Mouse (Mus musculus): Measurements from ENCODE around the gene Tmem119. TPM values are rescaled to one million over a fixed set of nuclear protein-coding genes. Genes with fewer than 3 reads are reported as not detected.

The Tmem119 gene
- polyA plus RNA-seq, 1 experiment from 2014 or later: 28.8 TPM

DNA sequence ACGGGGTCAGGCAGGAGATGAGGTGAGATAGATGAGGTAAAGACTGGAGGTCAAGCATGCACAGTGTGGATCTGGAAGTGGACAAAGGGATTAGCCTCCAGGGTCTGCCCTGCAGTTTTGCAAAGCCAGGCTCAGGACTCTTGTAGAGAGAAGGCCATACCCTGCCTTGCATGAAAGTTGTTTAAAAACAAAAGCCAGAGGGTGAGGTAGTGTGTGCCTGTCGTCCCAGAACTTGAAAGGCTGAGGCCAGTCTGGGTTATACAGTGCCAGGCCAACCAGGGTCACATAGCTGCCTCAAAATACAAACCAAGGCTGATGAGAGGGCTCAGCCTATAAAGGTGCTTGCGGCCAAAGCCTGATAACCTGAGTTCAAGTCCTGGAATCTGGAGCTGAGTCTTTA is 31.4 kb upstream of the Tmem119 start:
- Histone ChIP-seq H3K4me1 (peaks cover 20% of the 10 kb centered on the region), H3K9me3 (no peaks in the 10 kb centered on the region), H3K36me3 (replicated peaks) (no peaks in the 10 kb centered on the region), H3K4me3 (no peak overlapping the region), H3K27ac (no peak overlapping the region), H3K27me3 (ENCODE audit: poor library complexity, severe bottlenecking) (no peaks in the 10 kb centered on the region)
- no peak for DNase-seq (ENCODE audit: extremely low spot score, low spot score)
- WGBS: 71% methylated on average over 3 of the region's 3 CpGs

DNA sequence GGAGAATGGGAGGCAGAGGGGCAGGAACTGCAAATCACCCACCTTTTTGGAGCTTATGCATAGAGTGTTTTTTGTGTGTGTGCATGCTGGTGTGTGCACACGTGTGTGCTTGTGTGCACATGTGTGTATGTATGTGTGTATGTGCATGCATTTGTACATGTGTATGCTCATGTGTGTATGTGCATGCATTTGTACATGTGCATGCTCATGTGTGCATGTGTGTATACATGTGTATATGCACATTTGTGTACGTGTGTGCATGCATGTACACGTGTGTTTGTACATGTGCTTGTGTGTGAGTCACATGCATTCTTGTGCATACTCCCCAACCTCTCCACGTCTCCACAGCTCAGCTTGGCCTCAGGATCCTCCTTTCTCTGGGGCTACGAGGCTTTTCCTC is 30.5 kb upstream of the Tmem119 start:
- H3K27ac ChIP-seq: no peak overlapping the region
- H3K4me1 ChIP-seq: peaks cover 20% of the 10 kb centered on the region
- no peaks in the 10 kb centered on the region for H3K36me3 ChIP-seq (replicated peaks)
- no peak for DNase-seq (ENCODE audit: extremely low spot score, low spot score)
- H3K27me3 ChIP-seq (ENCODE audit: poor library complexity, severe bottlenecking): no peaks in the 10 kb centered on the region
- 94% methylated on average over 5 of the region's 5 CpGs for WGBS
- H3K9me3 ChIP-seq: no peaks in the 10 kb centered on the region
- no peak overlapping the region for H3K4me3 ChIP-seq

GRCm38 (mm10) chr5:113830292-113830643 is 30.0 kb upstream of the Tmem119 start:
- 76% methylated on average over 10 of the region's 10 CpGs for WGBS
- Histone ChIP-seq H3K9me3 (no peaks in the 10 kb centered on the region), H3K4me1 (peaks cover 20% of the 10 kb centered on the region), H3K36me3 (replicated peaks) (no peaks in the 10 kb centered on the region), H3K4me3 (no peak overlapping the region), H3K27ac (no peak overlapping the region), H3K27me3 (ENCODE audit: poor library complexity, severe bottlenecking) (no peaks in the 10 kb centered on the region)
- DNase-seq (ENCODE audit: extremely low spot score, low spot score): no peak

- WGBS: 84% methylated on average over 7 of the region's 7 CpGs
These were observed 29.4 kb upstream of the Tmem119 start for GRCm38 (mm10) chr5:113829566-113830291.

GRCm38 (mm10) chr5:113828481-113828880 is 28.2 kb upstream of the Tmem119 start:
- Histone ChIP-seq H3K27me3 (ENCODE audit: poor library complexity, severe bottlenecking) (no peaks in the 10 kb centered on the region), H3K36me3 (replicated peaks) (no peaks in the 10 kb centered on the region), H3K4me1 (peaks cover 20% of the 10 kb centered on the region), H3K9me3 (no peaks in the 10 kb centered on the region), H3K27ac (no peak overlapping the region), H3K4me3 (no peak overlapping the region)
- DNase-seq (ENCODE audit: extremely low spot score, low spot score): no peak
- 66% methylated on average over 7 of the region's 7 CpGs for WGBS

More at GRCm38 (mm10) chr5:113829566-113830291, 29.4 kb upstream of the Tmem119 start:
- H3K27me3 ChIP-seq (ENCODE audit: poor library complexity, severe bottlenecking): no peaks in the 10 kb centered on the region
- H3K36me3 ChIP-seq (replicated peaks): no peaks in the 10 kb centered on the region
- H3K9me3 ChIP-seq: no peaks in the 10 kb centered on the region
- peaks cover 20% of the 10 kb centered on the region for H3K4me1 ChIP-seq
- no peak overlapping the region for H3K27ac ChIP-seq
- no peak overlapping the region for H3K4me3 ChIP-seq
- no peak for DNase-seq (ENCODE audit: extremely low spot score, low spot score)

GRCm38 (mm10) chr5:113827991-113828411 is 27.7 kb upstream of the Tmem119 start:
- Histone ChIP-seq H3K4me3 (no peak overlapping the region), H3K27ac (no peak overlapping the region), H3K4me1 (peaks cover 20% of the 10 kb centered on the region), H3K27me3 (ENCODE audit: poor library complexity, severe bottlenecking) (no peaks in the 10 kb centered on the region), H3K9me3 (no peaks in the 10 kb centered on the region), H3K36me3 (replicated peaks) (no peaks in the 10 kb centered on the region)
- no peak for DNase-seq (ENCODE audit: extremely low spot score, low spot score)
- WGBS: 53% methylated on average over 4 of the region's 4 CpGs

DNA sequence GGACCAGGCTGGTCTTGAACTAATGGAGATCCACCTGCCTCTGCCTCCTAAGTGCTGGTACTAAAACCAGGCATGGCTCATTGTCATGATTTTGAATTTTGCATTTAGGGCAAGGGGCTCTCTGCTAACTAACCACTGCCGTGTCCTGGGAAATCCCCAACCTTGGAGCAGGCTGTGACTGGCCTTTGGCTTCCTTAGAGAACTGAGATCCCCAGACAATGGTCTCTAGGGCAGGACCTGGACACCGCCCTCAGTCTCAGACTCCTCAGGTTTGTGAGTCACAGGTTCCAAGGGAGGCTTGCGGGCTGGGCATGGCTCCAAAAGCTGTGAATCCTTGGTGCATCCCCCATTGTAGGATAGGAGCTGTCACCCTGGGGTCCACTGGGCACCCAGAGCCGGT is 26.3 kb upstream of the Tmem119 start:
- Histone ChIP-seq H3K27me3 (ENCODE audit: poor library complexity, severe bottlenecking) (no peaks in the 10 kb centered on the region), H3K36me3 (replicated peaks) (no peaks in the 10 kb centered on the region), H3K4me3 (no peak overlapping the region), H3K27ac (no peak overlapping the region), H3K9me3 (no peaks in the 10 kb centered on the region), H3K4me1 (peaks cover 8% of the 10 kb centered on the region)
- DNase-seq (ENCODE audit: extremely low spot score, low spot score): no peak
- WGBS: 93% methylated on average over 4 of the region's 4 CpGs

DNA sequence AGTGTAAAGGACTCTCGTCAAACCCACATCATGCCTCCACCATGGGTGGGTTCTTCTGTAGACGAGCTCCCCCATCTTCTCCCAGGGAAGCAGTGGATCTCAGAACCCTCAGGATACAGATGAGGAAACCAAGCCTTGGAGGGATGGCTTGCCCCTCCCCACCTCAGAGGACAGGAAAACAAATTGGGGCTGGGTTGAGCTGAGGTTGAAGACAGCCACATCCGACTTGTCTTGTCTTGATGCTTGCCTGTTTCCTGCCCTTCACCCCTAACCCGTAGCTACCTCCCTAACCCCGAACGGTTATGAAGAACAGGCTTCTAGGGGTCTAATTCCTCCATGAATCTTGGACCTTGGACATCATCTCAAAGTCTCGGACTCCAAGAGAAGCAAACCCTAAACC is 25.2 kb upstream of the Tmem119 start:
- Histone ChIP-seq H3K27ac (no peak overlapping the region), H3K4me3 (no peak overlapping the region), H3K27me3 (ENCODE audit: poor library complexity, severe bottlenecking) (no peaks in the 10 kb centered on the region), H3K9me3 (no peaks in the 10 kb centered on the region), H3K36me3 (replicated peaks) (no peaks in the 10 kb centered on the region), H3K4me1 (peaks cover 6% of the 10 kb centered on the region)
- WGBS: 86% methylated on average over 7 of the region's 7 CpGs
- no peak for DNase-seq (ENCODE audit: extremely low spot score, low spot score)

DNA sequence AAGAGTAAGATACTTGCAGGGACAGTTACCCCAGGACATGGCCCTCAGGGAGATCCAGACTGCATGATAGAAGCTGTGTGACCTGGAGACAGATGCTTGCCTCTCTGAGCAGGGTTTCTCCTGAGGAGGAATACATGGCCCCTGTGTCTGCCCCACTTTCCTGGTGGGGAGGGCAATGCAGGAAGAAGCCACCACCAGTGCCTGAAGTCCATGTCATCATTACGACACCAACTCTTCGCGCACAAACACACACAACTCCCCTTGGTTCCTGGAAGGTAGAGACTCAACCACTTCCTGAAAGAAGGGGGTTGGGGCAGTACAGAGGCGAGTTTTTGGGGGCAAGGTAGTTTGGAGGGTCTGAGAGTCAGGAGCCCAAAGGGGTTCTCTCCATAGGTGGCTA is 23.9 kb upstream of the Tmem119 start:
- no peak overlapping the region for H3K4me3 ChIP-seq
- no peaks in the 10 kb centered on the region for H3K9me3 ChIP-seq
- H3K27me3 ChIP-seq (ENCODE audit: poor library complexity, severe bottlenecking): no peaks in the 10 kb centered on the region
- H3K4me1 ChIP-seq: peaks cover 6% of the 10 kb centered on the region
- no peaks in the 10 kb centered on the region for H3K36me3 ChIP-seq (replicated peaks)
- DNase-seq (ENCODE audit: extremely low spot score, low spot score): no peak
- WGBS: 86% methylated on average over 4 of the region's 4 CpGs
- no peak overlapping the region for H3K27ac ChIP-seq

DNA sequence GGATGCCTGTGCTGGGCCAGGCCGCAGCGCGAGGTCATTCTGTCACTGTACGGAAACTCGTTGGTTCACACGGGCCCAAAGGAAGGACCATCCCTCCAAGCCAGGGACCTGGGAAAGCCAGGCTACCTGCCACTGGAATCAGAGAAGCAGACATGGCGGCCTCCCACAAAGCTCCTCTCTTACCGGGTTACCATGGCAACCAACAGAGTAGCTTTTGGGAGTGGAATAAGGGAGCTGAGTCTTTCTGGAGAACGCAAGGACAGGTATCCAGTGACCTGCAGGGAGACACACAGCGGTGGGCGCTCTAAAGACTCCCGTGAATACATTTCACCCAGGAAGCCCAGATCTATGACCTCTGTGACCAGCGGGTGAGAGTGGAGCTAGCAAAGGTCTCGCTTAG is 18.3 kb upstream of the Tmem119 start:
- H3K4me3 ChIP-seq: no peak overlapping the region
- DNase-seq (ENCODE audit: extremely low spot score, low spot score): no peak
- no peaks in the 10 kb centered on the region for H3K36me3 ChIP-seq (replicated peaks)
- no peaks in the 10 kb centered on the region for H3K9me3 ChIP-seq
- WGBS: 71% methylated on average over 14 of the region's 14 CpGs
- H3K4me1 ChIP-seq: peaks cover 31% of the 10 kb centered on the region
- H3K27ac ChIP-seq: no peak overlapping the region
- H3K27me3 ChIP-seq (ENCODE audit: poor library complexity, severe bottlenecking): peaks cover 13% of the 10 kb centered on the region

- H3K36me3 ChIP-seq (replicated peaks): no peaks in the 10 kb centered on the region
- peak overlapping the region; percentile 16 for H3K4me3 ChIP-seq
- peak; percentile 88 for DNase-seq (ENCODE audit: extremely low spot score, low spot score)
- H3K27ac ChIP-seq: 0 out of 2 replicates have a peak overlapping the region, but pooled peaks have one; percentile 13
- 15% methylated on average over 15 of the region's 15 CpGs for WGBS
- peaks cover 8% of the 10 kb centered on the region; the same call in 1 of the 2 replicates for H3K9me3 ChIP-seq
- H3K27me3 ChIP-seq (ENCODE audit: poor library complexity, severe bottlenecking): peaks cover 13% of the 10 kb centered on the region
- peaks cover 31% of the 10 kb centered on the region for H3K4me1 ChIP-seq
These were observed 15.4 kb upstream of the Tmem119 start for GRCm38 (mm10) chr5:113815638-113816152.

DNA sequence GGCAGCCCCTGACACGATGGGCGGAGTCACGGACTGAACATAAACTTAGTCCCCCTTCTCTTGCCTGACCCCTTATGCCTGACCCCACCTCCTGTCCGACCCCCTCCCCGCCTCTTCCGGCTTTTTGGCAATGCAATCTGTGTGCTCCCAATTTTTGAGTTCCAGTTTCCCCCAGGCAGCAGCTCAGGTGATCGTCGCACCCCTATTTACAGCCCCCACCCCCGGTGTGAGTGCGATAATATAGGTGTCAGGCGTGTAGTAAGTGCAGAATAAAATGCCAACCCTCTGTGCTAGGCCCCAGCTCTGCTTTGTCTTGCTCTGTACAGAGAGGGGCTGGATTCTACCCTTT is 14.7 kb upstream of the Tmem119 start:
- Histone ChIP-seq H3K27me3 (ENCODE audit: poor library complexity, severe bottlenecking) (peaks cover 13% of the 10 kb centered on the region), H3K36me3 (replicated peaks) (no peaks in the 10 kb centered on the region), H3K4me1 (peaks cover 31% of the 10 kb centered on the region), H3K27ac (no peak overlapping the region), H3K9me3 (peaks cover 13% of the 10 kb centered on the region; the same call in 1 of the 2 replicates), H3K4me3 (no peak overlapping the region)
- 53% methylated on average over 11 of the region's 11 CpGs for WGBS
- DNase-seq (ENCODE audit: extremely low spot score, low spot score): no peak

DNA sequence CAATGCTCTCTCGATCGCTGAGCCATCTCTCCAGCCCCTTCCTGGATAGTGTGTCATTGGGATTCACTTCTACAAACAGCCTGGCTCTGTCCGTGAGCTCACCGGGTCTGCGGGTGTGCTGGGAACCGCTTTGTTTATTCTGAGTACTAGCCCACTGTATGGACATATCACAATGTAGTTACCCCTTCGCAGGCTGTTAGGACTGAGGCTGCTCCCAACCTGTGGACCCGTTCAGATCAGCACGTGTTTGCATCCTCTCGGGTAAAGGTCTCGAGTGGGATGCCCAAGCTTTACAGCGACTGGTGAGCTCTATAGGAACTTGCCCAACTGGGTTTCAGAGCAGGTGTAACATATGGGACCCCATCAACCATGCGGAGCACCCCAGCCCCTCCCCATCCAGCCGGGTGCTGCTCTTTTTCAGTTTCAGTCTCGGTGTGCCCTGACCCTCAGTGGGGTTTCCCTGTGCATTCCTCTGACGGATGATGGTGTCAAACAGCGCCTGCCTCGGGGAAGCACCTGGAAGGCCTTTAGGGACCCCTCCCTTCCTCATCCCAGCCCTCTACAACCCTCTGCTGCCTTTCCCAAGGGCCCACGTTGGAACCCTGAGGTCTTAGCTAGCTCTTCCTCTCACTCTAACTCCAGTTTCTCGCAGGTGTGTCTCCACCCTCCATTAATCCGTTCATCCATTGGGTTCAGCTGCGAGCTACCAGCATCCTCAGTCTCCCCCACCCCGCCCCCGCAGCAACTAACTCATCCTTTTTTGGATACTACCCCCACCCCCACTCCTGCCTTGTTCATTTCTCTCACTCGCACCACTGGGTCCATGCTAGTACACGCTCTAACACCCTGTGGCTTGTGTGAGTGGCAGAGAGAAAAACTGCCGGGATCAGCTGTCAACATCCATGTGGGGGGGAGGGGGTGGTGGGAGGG is 14.1 kb upstream of the Tmem119 start:
- H3K27ac ChIP-seq: no peak overlapping the region; the same call in 1 of the 2 replicates
- no peak for DNase-seq (ENCODE audit: extremely low spot score, low spot score)
- H3K4me3 ChIP-seq: no peak overlapping the region
- H3K9me3 ChIP-seq: peaks cover 13% of the 10 kb centered on the region; the same call in 1 of the 2 replicates
- H3K36me3 ChIP-seq (replicated peaks): no peaks in the 10 kb centered on the region
- peaks cover 31% of the 10 kb centered on the region for H3K4me1 ChIP-seq
- WGBS: 40% methylated on average over 27 of the region's 27 CpGs
- peaks cover 13% of the 10 kb centered on the region for H3K27me3 ChIP-seq (ENCODE audit: poor library complexity, severe bottlenecking)
